Mouse (Mus musculus) small intestine, adult 2 months (tissue): Measurements from ENCODE around the gene Zfp804a. TPM values are rescaled to one million over a fixed set of nuclear protein-coding genes. Genes with fewer than 3 reads are reported as not detected.

Source experiments
- H3K27ac ChIP-seq: fragments of 200-500 bp; 2 replicates; pipeline ENCODE4 v1.5.1; 2012; ENCODE audit warnings: low read depth, low read length, control low read depth, inconsistent platforms; ENCODE audit not compliant: insufficient read depth
- H3K27me3 ChIP-seq: fragments of 200-500 bp; 2 replicates; pipeline ENCODE4 v1.6.1; 2012; ENCODE audit warnings: mild to moderate bottlenecking, moderate library complexity, low read length, inconsistent platforms; ENCODE audit not compliant: control insufficient read depth, insufficient read depth
- H3K36me3 ChIP-seq: fragments of 200-500 bp; 2 replicates; pipeline ENCODE4 v1.6.1; 2012; ENCODE audit warnings: mild to moderate bottlenecking, low read length, control low read depth, inconsistent platforms; ENCODE audit not compliant: control insufficient read depth, insufficient read depth
- H3K4me1 ChIP-seq: fragments of 200-500 bp; 2 replicates; pipeline ENCODE4 v1.6.1; 2012; ENCODE audit warnings: low read length, inconsistent platforms, mixed read lengths; ENCODE audit not compliant: control insufficient read depth, insufficient read depth, insufficient read length
- H3K4me3 ChIP-seq: fragments of 200-500 bp; 2 replicates; pipeline ENCODE4 v1.5.1; 2012; ENCODE audit warnings: low read depth, mild to moderate bottlenecking, control low read depth, inconsistent platforms, low read length, moderate library complexity
- CTCF ChIP-seq: fragments of 200-500 bp; IDR thresholded peaks from 2 replicates; pipeline ENCODE4 v1.5.1; 2012; ENCODE audit warnings: low read depth, mild to moderate bottlenecking, control low read depth, inconsistent platforms, low read length, moderate library complexity, mixed read lengths; ENCODE audit not compliant: insufficient replicate concordance, insufficient read length; ENCODE audit errors: extremely low read depth
- POLR2A ChIP-seq: fragments of 200-500 bp; IDR thresholded peaks from 2 replicates; pipeline ENCODE4 v1.6.1; 2012; ENCODE audit warnings: low read depth, mild to moderate bottlenecking, control low read depth, inconsistent platforms, low read length, moderate library complexity
- WGBS: fragments of 180-500 bp; shearing (Covaris S2); methylation state at CpG from one replicate; pipeline ENCODE4 v1.1.7; 2018; 5-methylcytosine and 5-hydroxymethylcytosine counted together
- polyA plus RNA-seq: library from polyadenylated mRNA; depleted of rRNA; stranded (reverse); fragments of >200 nt; gene quantifications from 2 replicates; pipeline ENCODE4 v1.2.3, GENCODE M21; 2012

Zfp804a gene
- polyA plus RNA-seq, 1 experiment = 0.14 TPM

DNA sequence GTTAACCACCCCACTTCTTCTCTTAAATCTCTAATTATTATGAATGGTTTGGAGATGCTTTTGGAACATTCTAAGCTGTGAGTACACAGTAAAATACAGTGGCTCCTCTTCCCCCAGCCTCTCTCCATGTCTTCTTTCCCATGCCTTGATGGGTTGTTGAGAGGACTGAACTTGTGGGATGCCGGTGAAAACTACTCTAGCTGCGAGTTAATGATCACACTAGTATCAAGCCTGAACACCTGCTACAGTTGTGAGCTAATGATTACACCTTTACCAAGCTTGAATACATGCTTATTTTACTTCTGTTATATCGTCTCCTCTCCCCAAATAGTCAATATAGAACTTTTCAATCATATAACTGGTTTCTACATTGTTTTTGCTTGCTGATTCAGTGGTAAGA lies 23.9 kb downstream of the Zfp804a start:
- no peaks in the 10 kb centered on the region for H3K27me3 ChIP-seq
- H3K27ac ChIP-seq = no peak overlapping the region
- no peaks in the 10 kb centered on the region for H3K4me1 ChIP-seq
- WGBS = 55% methylated on average over 3 of the region's 3 CpGs
- H3K36me3 ChIP-seq = no peaks in the 10 kb centered on the region
- TF ChIP-seq CTCF (no peak), POLR2A (no peak)
- no peak overlapping the region for H3K4me3 ChIP-seq

DNA sequence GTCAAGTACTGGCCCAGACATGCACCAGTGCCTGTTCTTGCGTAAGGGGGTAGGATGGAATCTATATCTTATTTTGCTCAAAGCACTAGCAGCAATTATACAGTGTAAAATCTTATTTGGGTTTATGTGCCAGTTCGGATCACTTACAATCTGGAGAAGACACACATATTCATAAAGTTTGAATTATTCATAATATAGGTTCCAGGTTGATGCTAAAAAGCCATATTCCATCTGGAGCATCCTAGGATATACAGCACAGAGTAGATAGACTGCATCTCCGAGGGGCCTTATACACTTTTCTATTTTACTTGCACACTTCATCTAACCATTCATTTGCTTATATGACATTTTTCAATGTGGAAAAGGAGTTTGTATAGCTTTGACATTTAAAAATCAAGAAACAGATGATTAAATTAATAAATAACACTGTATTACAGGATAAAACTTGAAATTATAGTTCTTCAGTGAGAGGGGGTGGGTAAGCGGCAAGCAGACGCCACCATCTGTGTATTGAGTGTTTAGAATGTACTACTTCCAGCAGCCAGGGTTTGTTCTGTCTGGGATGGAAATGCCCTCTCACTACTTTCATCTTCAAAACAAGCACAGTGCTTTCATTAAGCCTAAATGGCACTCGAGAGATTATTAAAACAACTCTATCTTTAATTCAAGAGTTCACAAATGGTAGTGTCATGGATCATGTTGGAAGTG lies 25.4 kb downstream of the Zfp804a start:
- no peak overlapping the region for H3K4me3 ChIP-seq
- 80% methylated on average over 6 of the region's 6 CpGs for WGBS
- no peak overlapping the region for H3K27ac ChIP-seq
- H3K36me3 ChIP-seq = no peaks in the 10 kb centered on the region
- no peak for TF ChIP-seq POLR2A
- no peak for TF ChIP-seq CTCF
- H3K27me3 ChIP-seq = no peaks in the 10 kb centered on the region
- H3K4me1 ChIP-seq = no peaks in the 10 kb centered on the region

DNA sequence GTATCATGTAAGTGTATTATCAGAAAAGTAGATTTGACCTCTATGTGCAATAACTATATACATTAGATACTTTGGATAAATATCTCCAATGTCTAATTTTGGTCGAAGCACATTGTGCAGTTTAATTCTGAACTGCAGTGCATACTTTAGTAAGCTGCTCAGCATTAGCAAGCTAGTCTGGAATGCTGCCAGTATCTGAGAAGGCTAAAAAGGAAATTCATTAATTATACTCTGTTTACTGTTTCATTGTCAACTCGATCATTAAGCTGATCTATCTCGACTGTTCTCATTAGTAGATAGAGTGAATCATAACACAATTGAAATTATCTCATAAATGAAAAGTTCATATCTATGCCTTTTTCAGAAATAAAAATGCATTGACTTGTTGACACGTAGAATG lies 27.7 kb downstream of the Zfp804a start:
- Histone ChIP-seq H3K27ac (no peak overlapping the region), H3K4me3 (no peak overlapping the region), H3K4me1 (no peaks in the 10 kb centered on the region), H3K27me3 (no peaks in the 10 kb centered on the region), H3K36me3 (no peaks in the 10 kb centered on the region)
- 52% methylated on average over 4 of the region's 4 CpGs for WGBS
- TF ChIP-seq CTCF (no peak), POLR2A (no peak)

DNA sequence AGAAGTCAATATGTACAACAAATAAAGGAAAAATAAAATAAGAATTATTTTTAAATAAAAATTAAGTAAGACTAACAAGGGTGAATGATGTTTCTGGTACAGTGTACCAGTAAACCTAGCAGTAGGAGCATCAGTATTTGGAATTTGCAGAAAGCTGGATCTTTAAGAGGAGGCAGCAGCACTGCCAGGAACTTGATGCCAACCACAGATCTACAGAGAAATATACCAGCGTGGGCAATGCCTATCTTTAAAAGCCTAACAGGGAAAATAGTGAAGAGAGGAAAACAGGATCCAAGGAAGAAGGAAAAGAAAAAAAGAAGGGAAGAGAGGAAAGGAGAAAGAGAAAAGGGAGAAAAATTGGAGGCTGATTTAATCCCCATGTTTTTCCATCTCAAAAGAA lies 60.1 kb downstream of the Zfp804a start:
- no peak for TF ChIP-seq CTCF
- no peak for TF ChIP-seq POLR2A
- no peaks in the 10 kb centered on the region for H3K27me3 ChIP-seq
- H3K4me1 ChIP-seq = no peaks in the 10 kb centered on the region
- no peak overlapping the region for H3K27ac ChIP-seq
- no peaks in the 10 kb centered on the region for H3K36me3 ChIP-seq
- 54% methylated on average over 1 of the region's 1 CpGs for WGBS
- no peak overlapping the region for H3K4me3 ChIP-seq

DNA sequence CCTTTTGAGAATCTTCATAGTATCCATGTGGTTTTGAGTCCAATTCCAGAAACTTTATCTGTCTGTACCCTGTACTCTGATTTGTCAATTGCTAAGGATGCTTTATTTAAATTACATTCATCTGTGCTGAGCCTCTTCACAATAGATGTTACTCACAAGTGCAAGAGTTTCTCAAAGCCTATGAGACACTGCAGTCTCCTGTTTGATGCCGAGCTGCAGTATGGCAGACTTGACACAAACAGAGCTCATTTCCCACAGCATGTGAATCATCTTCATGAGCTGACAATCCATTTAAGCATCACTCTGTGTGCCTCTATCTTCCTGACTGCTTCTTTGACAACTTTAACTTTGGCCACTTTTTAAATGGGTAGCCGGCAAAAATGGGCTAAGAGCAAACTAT lies 60.6 kb downstream of the Zfp804a start:
- Histone ChIP-seq H3K27me3 (no peaks in the 10 kb centered on the region), H3K4me1 (no peaks in the 10 kb centered on the region), H3K27ac (no peak overlapping the region), H3K4me3 (no peak overlapping the region), H3K36me3 (no peaks in the 10 kb centered on the region)
- WGBS = 76% methylated on average over 2 of the region's 2 CpGs
- no peak for TF ChIP-seq POLR2A
- no peak for TF ChIP-seq CTCF

DNA sequence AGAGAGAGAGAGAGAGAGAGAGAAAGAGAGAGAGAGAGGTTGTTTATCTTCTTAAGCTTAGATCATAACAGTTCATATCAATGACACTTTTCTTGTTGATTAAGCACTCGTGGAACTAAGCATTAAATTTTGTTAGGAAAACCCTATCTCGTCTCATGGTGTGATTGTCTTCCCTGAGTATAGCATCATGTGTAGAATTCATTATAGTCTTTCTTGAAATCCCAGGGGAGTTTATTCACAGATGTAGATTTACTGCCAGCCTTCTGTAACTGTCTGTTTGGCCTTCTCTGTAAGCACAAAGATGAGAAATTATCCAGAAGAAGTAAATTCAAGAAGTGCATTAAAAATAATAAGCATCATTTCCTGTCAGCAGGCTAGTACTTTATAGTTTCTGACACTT lies 66.6 kb downstream of the Zfp804a start:
- no peaks in the 10 kb centered on the region for H3K27me3 ChIP-seq
- H3K27ac ChIP-seq = no peak overlapping the region
- H3K4me3 ChIP-seq = no peak overlapping the region
- H3K4me1 ChIP-seq = no peaks in the 10 kb centered on the region
- 50% methylated on average over 2 of the region's 2 CpGs for WGBS
- TF ChIP-seq CTCF (no peak), POLR2A (no peak)
- no peaks in the 10 kb centered on the region for H3K36me3 ChIP-seq

DNA sequence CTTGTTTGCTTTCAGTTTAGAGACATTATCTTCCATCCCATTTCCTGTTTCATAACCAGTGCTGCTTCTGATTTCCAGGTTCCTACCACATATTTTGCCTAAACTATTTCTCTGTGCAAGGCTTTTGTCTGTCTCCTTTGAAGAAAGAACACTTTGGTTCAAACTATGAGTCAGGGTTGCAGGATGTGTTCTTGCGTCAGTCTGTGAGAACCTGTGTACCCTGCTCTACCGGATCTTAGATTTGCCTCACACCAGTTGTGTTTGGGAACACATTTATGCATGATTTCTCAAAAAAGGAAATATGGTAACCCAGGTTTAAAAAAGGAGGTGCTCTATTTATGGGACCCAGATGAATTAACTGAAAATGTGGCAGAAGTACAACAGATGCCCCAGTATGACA lies 125.7 kb downstream of the Zfp804a start:
- WGBS = 85% methylated on average over 2 of the region's 2 CpGs
- Histone ChIP-seq H3K27ac (no peak overlapping the region), H3K27me3 (no peaks in the 10 kb centered on the region), H3K4me3 (no peak overlapping the region), H3K36me3 (no peaks in the 10 kb centered on the region), H3K4me1 (no peaks in the 10 kb centered on the region)
- TF ChIP-seq POLR2A (no peak), CTCF (no peak)
